Mouse (Mus musculus) forebrain, embryonic 13.5 days (tissue): ENCODE results near the gene Washc2. TPM values are rescaled to one million over a fixed set of nuclear protein-coding genes. Genes with fewer than 3 reads are reported as not detected.

Experiments used
- polyA plus RNA-seq: library from polyadenylated mRNA; unstranded; fragments of >200 nt; fragmentation: Nextera tagmentation; extraction: Ambion mirVana; gene quantifications from 2 replicates; pipeline ENCODE4 v1.2.1, GENCODE M21; 2015

Gene Washc2
- polyA plus RNA-seq, 1 experiment from 2014 or later: 51.8 TPM

Other genes starting within 250 kb of the Washc2 start
- gene Plxnd1, start 213.0 kb upstream of the Washc2 start, polyA plus RNA-seq: 14.3 and 19.7 TPM in 2 replicates
- 33.8 and 35.7 TPM in 2 replicates for gene Tmcc1, start 14.6 kb upstream of the Washc2 start, polyA plus RNA-seq
- 10.1 and 10.4 TPM in 2 replicates for gene Zfand4, start 56.2 kb downstream of the Washc2 start, polyA plus RNA-seq
- gene March8, start 130.0 kb downstream of the Washc2 start, polyA plus RNA-seq: 40.7 and 49.3 TPM in 2 replicates